Mouse (Mus musculus) ovary, adult 18-20 months (tissue): ENCODE measurements around the gene Pitpna.
A peak's percentile ranks its signal among the peaks of the same experiment; 100 is the strongest.

ENCODE experiments used
- DNase-seq: peaks from one replicate; pipeline ENCODE4 v3.0.0; 2022; ENCODE audit warnings: low spot score, mixed read lengths

Gene Pitpna

DNA sequence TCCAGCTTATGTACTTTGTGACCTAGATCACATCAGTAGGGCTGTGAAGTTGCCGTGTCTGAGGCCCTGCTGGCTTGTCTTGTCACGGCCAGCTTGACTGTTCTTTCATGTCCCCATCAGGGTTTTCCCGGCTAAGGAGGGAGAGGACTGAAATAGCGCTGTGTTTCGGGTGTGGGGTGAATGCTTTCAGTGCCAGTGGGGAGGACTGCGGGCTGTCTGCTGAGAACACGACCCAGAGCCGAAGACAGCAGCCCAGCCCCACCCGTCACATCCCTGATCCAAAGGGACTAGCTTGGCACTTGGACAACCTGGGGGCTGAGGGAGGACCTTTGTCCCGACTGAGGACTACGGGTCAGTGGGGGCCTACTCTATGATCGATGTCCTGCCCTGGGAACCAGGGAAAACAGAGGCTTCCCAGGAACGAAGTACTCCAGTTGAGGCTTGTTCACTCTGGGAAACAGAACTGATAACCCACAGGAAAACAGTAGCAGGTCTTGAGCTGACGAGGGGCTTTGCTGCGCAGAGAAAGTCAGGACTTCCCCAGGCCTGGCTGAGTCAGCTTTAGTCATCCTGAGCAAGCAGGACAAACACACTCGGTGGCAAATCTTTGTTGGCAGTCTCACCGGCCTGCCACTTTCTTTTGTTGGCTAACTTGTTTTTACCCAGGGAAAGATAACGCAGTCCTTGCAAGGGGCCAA, 23.9 kb upstream of the Pitpna start:
- DNase-seq, result peak; percentile 61

DNA sequence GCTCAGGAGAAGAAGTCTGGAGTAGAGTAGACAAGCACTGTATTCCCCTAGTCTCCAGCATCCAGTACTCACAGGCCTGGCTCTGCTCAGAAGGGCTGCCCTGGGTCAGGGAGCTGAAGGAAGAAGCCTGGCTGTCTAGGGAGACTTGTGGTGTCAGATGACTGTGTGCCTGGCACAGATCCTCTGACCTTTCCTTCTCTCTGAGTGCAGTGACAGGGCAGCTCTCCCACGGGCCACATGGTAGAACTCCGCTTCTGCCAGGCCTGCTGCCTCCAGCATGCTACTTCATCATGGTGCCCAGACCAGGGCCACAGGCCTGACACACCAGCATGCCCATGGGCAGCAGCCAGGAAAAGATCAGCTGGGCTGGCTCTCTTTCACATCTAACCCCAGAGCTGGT, 22.0 kb upstream of the Pitpna start:
- peak; percentile 48 for DNase-seq

DNA sequence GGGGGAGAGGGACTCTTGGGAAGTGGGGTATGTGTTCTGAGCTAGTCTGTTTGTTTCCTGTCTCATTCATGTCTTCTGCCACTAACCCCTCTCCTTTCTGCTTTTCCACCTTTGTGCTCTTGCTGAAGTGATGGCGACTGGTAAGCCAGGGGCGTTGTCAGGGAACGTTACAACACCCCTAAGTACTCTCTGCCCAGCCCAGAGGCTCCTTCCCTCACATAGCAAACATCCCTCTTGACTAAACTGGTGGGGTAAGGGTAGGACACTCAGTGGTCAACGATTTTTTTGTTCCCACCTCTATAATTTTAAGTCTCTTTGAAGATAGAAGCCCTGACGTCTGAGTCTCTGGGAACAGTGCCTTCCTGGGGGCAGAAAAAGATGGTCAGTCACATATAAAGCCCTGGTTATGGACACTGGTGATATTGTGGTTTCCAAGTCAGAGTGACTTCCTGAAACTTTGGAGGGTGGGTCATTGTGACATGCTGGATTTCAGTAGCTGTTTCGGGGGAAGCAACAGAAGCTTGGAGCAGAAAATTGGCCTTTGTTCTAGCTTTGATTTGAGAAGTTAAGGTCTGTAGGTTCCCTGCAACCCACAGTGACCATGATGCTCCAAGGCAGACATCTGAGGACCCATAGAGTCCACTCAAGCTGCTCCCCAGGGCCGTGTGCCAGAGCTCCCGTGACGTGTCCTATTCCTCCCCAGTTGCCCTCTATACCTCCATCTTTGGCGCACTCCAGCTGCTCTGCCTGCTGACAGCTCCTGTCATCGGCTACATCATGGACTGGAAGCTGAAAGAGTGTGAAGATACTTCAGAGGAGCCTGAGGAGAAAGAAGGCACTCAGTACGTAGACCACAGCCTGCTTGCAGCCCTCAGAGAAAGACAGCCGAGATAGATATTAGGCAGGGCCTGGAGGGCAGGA, 21.4 kb upstream of the Pitpna start:
- no peak for DNase-seq

DNA sequence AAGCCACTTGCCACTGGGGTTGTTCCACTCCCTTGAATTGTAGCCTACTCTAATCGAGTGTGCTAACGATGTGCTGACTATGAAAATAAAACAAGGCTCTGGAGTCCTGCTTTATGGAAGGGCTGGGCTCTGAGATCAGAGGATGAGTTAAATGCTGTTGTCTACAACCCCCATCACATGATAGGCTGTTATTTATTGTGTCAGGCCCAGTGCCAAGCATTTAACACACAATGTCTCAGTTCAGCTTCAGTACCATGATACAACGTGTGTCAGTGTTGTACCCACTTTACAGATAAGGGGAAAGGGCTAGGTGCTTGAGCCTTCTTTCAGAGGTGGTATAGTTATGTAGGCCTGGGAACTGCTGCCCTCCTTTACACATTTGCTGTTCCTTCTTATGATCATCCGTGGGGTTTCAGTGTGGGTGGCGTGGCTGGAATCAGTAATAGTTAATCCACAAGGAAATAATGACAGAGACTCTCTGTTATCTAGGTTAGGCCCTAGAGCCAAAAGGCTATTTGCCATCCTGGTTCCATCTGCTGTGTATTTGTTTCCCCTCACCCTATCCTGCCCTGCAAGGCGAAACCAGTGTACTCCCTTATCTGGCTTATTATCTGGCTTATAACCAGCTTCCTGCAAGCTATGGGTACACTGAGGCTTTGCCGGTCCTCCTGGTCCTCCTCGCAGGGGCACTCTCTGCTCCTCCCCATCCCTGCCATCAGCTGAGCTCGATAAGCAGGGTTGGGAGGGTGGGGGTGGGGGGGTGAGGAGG, 20.4 kb upstream of the Pitpna start:
- DNase-seq, result no peak

DNA sequence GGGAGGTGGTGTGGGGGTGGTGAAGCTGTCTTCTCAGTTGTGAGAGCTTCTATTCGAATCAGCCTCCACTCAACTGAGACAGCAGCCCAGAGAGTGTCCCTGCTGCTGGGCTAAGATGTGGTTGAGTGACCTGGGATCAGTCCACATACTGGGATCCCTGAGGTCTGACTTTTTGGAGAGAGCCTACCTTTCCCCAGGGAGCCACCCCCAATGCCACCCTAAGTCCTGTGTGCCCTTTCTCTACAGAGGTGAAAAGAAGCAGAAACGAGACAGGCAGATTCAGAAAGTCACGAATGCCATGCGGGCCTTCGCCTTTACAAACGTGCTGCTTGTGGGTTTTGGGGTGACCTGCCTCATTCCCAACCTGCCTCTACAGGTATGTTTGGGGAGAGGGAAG, 19.8 kb upstream of the Pitpna start:
- DNase-seq, result no peak

DNA sequence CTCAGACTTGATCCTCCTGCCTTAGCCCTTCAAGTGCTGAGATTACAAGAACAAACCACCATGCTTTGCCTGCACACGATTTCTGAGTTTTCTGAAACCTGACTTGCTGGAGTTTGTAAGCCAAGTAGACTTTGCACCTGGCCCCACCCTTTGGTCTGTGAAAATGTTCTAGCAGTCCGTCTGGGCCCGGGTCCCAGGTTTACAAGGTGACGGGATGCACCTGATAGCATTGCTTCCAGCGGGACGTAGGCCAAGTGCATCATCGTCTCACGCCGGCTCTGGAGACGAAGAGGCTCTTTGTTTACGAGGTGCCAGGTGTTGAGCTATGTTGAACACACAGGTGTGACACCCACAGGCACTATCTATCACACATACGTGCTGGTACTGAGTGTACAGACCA, 18.9 kb upstream of the Pitpna start:
- DNase-seq, result no peak

DNA sequence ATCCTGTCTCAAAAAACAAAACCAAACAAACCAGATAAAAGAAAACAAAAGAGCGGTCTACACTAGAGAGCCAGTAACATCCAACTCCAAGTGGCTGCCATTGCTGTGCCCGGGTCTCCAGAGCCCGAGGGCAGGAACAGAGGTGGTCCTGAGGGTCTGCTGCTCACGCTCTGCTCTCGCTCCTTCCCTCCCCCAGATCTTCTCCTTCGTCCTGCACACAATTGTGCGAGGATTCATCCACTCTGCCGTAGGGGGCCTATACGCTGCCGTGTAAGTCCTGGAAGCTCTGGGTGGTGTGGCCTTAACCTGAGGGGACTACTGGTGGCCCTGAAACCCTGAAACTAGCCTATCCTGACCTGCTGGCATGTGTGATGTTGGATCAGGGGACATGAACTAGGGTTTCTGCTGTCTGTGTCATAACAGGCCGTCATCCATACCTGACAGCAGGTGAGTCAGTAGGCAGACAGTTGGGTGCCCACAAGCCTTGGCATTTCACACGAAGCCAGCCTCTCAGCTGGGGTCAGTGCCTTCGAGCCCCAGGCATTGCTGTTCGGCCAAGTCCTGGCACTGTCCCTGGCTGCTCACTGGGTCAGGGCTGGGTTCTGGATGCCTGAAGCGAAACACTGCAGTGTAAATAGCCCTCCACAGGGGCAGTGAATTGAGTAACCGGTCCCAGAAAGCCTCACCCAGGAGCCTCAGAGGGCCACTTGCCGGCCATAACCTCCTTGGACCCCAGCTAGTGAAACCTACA, 17.3 kb upstream of the Pitpna start:
- DNase-seq, result no peak

DNA sequence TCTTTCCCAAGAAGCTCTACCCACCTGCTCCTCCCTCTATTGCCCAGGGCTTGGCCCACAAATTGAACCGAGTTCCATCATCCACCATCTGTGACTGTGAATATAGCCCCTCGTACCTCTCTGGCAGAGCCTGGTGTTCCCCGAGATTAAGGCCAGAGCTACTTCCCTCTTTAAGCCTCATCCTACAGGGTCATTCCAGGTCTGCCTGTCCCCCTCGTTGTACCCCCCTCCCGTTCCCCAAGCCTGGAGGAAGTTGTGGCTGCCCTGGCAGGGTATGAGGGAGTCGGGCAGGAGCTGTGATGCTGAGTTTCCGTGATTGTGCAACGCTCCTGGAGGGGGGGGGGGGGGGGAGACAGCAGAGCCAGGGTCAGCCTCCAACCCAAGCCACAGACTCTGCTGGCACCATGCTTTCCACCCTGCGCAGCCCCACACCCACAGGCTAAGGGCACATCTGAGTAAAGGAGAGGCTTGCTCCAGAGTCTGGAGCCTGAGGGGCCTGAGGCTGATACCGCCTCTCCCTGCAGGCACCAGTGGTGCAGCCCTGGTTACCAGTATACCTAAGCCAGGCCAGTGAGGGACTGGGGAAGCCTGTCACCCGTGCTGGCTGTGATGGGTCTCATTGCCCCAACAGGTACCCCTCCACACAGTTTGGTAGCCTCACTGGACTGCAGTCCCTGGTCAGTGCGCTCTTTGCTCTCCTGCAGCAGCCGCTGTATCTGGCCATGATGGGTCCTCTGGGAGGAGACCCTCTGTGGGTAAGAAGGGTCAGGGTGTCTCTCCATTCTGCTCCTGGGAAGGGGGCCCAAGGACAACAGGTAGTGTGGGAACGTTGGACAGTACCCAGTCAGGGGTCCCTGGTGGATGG, 16.5 kb upstream of the Pitpna start:
- DNase-seq, result no peak

DNA sequence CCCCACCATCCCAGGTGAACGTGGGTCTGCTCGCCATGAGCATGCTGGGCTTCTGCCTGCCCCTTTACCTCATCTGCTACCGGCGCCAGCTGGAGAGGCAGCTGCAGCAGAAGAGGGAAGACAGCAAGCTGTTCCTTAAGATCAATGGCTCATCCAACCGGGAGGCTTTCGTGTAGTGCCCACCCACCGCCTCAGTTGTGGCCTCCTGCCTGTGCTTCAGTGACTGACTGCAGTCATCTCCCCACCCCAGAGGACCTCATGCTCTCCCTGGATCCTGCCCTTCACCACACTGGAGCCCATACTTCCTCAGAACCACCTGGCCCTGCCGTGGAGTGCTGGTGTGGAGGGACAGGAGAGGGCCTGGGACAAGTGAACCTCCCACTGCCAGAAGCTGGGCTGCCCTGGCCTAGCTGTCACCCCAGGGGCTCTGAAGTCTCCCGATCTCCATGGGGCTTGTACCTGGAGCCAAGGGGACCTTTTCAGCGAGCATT, 15.6 kb upstream of the Pitpna start:
- DNase-seq, result no peak

DNA sequence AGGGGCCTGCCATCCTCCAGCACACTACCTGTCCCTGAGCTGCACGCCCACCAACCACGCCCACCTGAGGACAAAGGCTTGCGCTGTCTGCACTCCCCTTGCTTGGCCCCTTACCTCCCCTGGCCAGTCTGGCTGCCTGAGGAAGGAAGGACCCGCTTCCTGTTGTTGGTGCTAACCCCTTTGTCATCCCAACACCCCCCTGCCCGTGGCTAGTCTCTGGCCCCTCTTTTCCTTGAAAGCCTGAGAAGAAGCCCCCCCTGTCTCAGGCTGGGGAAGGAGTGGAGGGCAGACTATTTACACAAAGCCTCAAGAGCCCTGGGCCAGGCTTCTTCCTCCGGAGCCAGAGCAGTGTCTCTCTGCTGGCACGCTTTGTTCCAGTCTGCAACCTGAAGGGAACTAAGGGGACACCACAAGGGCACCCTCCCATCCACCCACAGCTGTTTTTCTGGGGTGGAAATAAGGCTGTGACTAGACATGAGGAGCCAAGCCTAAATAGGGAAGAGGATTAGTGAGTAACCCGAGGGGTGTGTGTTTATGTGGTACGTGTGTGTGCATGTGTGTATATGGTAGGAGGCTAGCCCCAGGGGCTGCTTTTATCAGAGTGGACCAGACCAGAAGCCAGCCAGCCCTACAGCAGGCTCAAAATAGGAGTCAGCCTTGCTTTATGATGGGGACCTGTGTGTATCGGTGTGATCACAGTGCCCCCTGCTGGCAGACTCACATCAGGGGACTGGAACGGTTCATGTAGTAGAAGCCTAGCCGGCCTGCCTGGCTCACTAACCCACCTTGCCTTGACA, 14.8 kb upstream of the Pitpna start:
- peak; percentile 77 for DNase-seq

DNA sequence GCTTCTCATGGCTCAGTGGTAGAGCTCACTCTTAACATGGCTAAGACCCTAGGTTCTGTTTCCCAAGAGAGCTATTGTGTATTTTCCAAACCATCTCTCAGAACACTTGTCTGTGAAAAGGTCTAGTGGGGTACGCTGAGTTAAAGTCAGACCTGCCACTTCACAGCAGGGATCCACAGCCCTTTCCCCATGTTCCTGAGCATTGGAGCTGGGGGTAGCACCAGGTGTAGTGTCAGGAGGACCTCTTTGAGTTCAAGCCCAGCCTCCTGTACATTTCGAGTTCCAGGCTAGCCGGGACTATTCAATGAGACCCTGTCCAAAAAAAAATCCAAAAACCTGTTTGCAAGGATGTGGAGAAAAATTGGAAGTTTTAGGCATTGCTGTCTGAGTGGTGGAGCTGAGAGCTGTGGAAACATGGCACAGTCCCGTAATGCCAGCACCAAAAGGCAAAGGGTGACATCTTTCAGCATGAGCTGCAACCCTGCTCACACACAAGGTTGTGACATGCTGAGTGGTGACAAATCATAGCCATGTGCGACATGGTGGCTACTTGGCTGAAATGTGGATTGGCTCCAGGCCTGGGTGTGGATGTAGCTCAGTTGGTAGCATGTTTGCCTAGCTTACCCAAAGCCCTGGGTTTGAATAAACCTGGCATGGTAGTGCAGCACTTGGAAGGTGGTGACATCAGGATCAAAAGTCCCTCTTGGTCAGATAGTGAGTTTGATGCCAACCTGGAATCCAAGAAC, 13.3 kb upstream of the Pitpna start:
- DNase-seq, result no peak

DNA sequence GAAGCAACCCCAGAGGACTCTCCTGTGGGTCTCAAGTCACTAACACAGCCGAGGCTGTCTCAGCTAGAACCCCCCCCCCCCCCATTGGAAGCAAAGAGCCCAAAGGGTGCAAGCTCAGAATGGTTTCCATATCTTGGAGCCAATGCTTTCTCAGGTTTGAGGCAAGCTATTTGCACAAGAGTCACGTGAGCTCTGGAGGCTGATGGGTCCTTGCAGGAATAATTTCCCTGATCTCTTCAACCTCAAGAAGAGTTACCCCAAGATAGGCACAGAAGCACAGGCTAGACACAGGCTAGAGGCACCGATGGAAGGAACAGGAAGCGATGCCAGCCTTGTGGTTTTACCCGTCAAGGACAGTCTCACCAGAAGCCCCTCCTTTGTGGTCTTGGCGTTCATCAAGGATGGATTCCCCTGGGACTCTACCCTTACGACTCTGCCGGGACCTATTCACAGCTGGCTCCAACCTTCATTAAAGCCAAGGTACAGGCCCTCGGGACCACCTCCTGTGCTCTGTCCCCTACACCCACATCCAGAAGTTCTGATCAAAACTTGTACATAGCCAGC, 12.3 kb upstream of the Pitpna start:
- no peak for DNase-seq

DNA sequence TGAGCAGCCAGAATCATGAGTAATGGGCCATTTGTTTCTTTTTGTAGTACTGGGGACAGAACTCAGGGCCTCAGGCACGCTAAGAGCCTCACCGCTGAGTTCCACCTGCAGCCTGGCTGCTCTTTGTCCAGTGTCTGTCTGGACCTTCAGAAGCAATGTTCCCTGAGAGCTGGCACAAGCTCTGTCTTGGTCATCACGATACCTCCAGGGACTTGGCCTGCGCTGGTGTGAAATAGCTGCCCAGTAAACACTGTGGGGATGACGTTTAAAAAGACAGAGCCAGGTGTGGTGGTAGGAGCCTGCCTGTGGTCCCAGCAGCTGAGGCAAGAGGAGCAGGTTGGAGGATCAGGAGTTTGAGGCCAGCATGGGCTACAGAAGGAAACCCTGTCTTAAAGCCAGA, 9.3 kb upstream of the Pitpna start:
- DNase-seq, result no peak

DNA sequence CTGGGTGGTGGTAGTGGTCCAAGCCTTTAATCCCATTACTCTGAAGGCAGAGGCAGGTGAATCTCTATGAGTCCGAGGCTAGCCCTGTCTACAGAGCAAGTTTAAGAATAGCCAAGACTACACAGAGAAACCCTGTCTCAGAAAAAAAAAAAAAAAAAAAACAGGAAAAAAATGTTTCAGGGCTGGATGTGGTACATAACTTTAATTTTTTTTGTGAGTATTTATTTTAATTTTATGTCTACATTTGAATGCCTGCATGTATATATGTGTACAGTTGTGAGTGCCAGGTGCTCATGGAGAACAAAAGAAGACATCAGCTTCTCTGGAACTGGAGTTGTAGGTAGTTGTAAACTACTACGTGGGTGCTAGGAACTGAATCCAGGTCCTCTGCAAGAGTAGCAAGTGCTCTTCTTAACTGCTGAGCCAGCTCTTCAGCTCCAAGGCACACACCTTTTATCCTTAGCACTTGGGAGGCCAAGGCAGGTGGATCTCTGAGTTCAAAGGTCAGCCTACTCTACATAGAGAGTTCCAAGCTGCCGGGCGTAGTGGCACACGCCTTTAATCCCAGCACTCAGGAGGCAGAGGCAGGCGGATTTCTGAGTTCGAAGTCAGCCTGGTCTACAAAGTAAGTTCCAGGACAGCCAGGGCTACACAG, 6.3 kb upstream of the Pitpna start:
- no peak for DNase-seq

DNA sequence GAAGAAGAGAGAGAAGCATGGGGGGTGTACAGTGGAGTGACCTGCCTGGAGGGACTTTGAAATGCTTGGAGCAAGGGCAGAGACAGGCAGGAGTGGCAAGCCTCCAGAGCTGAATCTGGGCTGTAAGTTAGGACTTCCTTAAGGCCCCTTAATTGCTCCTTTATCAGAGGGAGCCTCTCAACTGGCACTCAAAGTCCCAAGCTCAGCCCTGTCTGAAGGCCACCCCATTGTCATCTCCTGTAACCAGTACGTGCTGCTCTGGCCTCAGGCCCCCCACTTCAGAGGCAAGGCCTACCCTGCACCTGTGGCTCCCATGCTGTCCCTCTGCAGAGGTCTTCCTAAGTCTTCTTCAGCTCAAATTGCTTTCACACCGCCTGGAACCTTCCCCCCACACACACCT, 4.4 kb upstream of the Pitpna start:
- DNase-seq, result no peak

DNA sequence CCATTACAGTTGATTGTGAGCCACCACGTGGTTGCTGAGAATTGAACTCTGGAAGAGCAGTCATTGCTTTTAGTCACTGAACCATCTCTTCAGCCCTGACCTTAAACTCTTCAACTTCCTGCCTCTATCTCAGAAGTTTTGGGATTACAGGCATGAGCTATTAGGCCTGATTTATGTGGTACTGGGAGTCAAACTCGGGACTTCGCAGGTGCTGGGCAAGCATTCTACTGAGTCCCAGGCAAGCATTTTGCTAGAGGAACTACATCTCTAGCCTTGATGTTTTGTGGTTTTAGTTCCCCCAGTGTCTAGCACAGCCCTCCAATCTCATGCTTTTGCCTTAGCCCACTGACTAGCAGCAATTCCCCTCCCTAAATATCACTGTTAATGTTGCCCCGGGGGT, 2.8 kb upstream of the Pitpna start:
- DNase-seq, result no peak

DNA sequence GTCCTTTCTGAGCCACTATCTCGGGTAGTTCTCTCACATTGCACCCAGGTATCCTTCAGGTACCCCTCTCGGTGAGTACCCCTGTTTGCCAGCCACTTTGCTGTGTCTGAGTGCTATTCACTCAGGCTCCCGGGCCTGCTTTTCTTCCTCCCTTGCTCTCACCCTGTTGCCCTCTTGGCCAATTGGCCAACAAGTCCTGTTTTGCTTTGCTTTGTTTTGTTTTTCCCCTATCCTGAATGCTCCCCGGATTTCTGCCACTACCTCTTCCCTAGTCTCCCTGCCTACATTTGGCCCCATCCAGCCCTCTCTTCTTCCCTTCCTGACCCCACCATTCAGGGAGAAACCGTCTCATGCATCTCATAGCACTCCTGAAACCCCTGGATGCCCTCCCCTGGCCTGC, 1.9 kb upstream of the Pitpna start:
- DNase-seq, result no peak

DNA sequence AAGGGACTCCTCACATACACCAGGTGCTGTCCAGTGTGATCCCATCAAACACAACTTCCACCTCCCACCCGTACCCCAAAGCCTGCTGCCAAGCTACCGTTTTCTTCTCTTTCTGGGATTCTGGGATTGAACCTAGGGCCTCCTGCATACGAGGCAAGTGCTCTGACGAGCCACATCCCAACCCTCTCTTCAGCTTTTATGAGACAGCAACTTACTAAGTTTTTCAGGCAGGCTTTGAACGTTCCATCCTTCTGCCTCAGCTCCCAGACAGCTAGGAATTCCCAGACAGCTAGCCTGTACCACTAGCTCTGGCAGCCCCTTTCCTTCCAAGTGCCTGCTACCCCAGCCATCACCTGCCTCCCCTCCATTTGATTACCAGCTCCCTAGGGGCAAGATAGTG, 934 bp upstream of the Pitpna start:
- DNase-seq, result no peak
